Mouse (Mus musculus): ENCODE results near the gene Lrrn3.

Lrrn3 gene

GRCm38 (mm10) chr12:41428806-41429205 lies 57.4 kb downstream of the Lrrn3 start:
- peak; percentile 52 to 56 for DNase-seq

GRCm38 (mm10) chr12:41427464-41427863 lies 58.8 kb downstream of the Lrrn3 start:
- DNase-seq = peak; percentile 86 to 88

GRCm38 (mm10) chr12:41425101-41425679 lies 61.0 kb downstream of the Lrrn3 start:
- no peak for DNase-seq

- DNase-seq = no peak
Measured at GRCm38 (mm10) chr12:41417961-41418360, 68.3 kb downstream of the Lrrn3 start.

- no peak for DNase-seq
Measured at GRCm38 (mm10) chr12:41417099-41417498, 69.1 kb downstream of the Lrrn3 start.

GRCm38 (mm10) chr12:41416635-41417034 lies 69.6 kb downstream of the Lrrn3 start:
- no peak for DNase-seq

- peak; percentile 15 to 30 for DNase-seq
Measured at GRCm38 (mm10) chr12:41409431-41409830, 76.8 kb downstream of the Lrrn3 start.

- no peak for DNase-seq
Measured at GRCm38 (mm10) chr12:41401923-41402322, 84.3 kb downstream of the Lrrn3 start.

Measured in cerebellum, postnatal 10 days (tissue).